Mouse (Mus musculus): ENCODE data around the gene Gga1.

Gga1 gene

GRCm38 (mm10) chr15:78937963-78938362 is 61.0 kb downstream of the Gga1 start:
- in situ Hi-C loops (cut with MboI): no loop called here

DNA sequence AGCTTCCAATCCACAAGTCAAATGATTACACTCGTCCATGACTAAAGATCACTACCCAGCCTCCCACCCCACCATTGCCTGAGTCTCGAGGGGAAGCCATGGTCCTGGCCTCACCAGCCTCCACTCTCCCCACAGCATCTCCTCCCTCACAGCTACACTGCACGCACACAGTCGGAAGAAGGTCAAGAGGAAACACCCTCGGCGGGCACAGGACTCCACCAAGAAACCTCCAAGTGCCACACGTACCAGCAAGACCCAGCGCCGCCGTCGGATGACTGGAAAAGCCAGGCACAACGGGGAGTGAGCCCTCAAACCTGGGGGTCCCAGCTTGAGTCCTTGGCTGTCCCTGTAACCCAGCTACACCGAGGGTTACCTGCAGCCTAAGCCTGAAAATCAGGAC is 63.3 kb downstream of the Gga1 start:
- in situ Hi-C loops (cut with MboI): no loop called here

DNA sequence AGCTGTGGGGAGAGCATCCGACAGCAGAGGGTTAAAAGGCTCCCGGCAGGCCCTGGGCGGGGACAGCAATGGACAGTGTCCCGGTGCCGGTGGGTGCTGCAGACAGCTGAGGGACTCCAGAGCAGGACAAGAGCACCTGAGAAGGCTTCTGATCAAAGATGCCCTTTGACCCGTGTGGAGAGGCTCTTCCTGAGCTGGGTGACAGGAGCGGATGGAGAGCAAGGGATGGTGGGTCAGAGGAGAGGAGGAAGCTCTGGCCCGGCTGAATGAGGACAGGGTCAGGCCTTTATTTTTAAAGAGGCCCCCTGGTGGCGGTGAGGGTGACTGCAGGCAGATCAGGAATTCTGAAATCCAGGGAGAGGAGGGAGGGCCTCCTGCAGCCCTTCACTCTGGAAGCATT is 65.7 kb downstream of the Gga1 start:
- in situ Hi-C loops (cut with MboI): no loop called here
